Mouse (Mus musculus) intestine, embryonic 16.5 days (tissue): ENCODE data around the gene Heatr3. TPM values are rescaled to one million over a fixed set of nuclear protein-coding genes. Genes with fewer than 3 reads are reported as not detected.

Source experiments
- ATAC-seq: fragments of 200-750 bp; cut with Nextera tagmentation; 2 replicates; pipeline ENCODE4 v1.8.0; 2017; ENCODE audit warnings: moderate TSS enrichment, moderate library complexity
- H3K27ac ChIP-seq: fragments of 300-500 bp; sonication (generic); 2 replicates; pipeline ENCODE4 v1.5.1; 2014; ENCODE audit warnings: mild to moderate bottlenecking, low read length
- H3K27me3 ChIP-seq: fragments of 300-500 bp; sonication (generic); replicated peaks from 2 replicates; pipeline ENCODE4 v1.6.1; 2014; ENCODE audit warnings: low read length, control low read depth, mixed read lengths; ENCODE audit not compliant: control insufficient read depth, insufficient read depth
- H3K36me3 ChIP-seq: fragments of 300-500 bp; sonication (generic); 2 replicates; pipeline ENCODE4 v1.6.1; 2014; ENCODE audit warnings: low read length, control low read depth; ENCODE audit not compliant: control insufficient read depth, insufficient read depth
- H3K4me1 ChIP-seq: fragments of 300-500 bp; sonication (generic); 2 replicates; pipeline ENCODE4 v1.6.1; 2014; ENCODE audit warnings: low read length, control low read depth, mixed read lengths; ENCODE audit not compliant: control insufficient read depth, insufficient read depth
- H3K4me2 ChIP-seq: fragments of 300-500 bp; sonication (generic); 2 replicates; pipeline ENCODE4 v1.6.1; 2014; ENCODE audit warnings: low read depth, low read length, control low read depth
- H3K4me3 ChIP-seq: fragments of 300-500 bp; sonication (generic); 2 replicates; pipeline ENCODE4 v1.5.1; 2014; ENCODE audit warnings: mild to moderate bottlenecking, low read length
- H3K9ac ChIP-seq: fragments of 300-500 bp; sonication (generic); 2 replicates; pipeline ENCODE4 v1.6.1; 2014; ENCODE audit warnings: low read depth, low read length
- H3K9me3 ChIP-seq: fragments of 300-500 bp; sonication (generic); 2 replicates; pipeline ENCODE4 v1.6.1; 2016; ENCODE audit warnings: low read length, control low read depth; ENCODE audit not compliant: control insufficient read depth
- WGBS: fragments of 180-500 bp; shearing (Covaris S2); extraction: QIAGEN DNeasy Blood & Tissue Kit; methylation state at CpG from one replicate; pipeline ENCODE4 v1.1.7; 2014; 5-methylcytosine and 5-hydroxymethylcytosine counted together
- polyA plus RNA-seq: library from polyadenylated mRNA; unstranded; fragments of >200 nt; fragmentation: Nextera tagmentation; extraction: Ambion mirVana; gene quantifications from 2 replicates; pipeline ENCODE4 v1.2.1, GENCODE M21; 2015

Gene Heatr3
- polyA plus RNA-seq, 1 experiment from 2014 or later: 30.1 TPM

GRCm38 (mm10) chr8:88124850-88125249, 12.8 kb upstream of the Heatr3 start:
- peaks cover 8% of the 10 kb centered on the region; the same call in 1 of the 2 replicates for H3K36me3 ChIP-seq
- no peak overlapping the region for H3K9ac ChIP-seq

GRCm38 (mm10) chr8:88129397-88129796, 8.3 kb upstream of the Heatr3 start:
- WGBS: 96% methylated on average over 4 of the region's 4 CpGs
- no peak overlapping the region for H3K27ac ChIP-seq
- ATAC-seq: no peak

More at GRCm38 (mm10) chr8:88124850-88125249, 12.8 kb upstream of the Heatr3 start:
- ATAC-seq: no peak
- H3K27me3 ChIP-seq: no peaks in the 10 kb centered on the region
- H3K4me2 ChIP-seq: no peak overlapping the region
- H3K4me1 ChIP-seq: peaks cover 2% of the 10 kb centered on the region; the same call in 1 of the 2 replicates
- H3K9me3 ChIP-seq: no peaks in the 10 kb centered on the region
- no peak overlapping the region for H3K27ac ChIP-seq
- H3K4me3 ChIP-seq: no peak overlapping the region
- 93% methylated on average over 2 of the region's 2 CpGs for WGBS

DNA sequence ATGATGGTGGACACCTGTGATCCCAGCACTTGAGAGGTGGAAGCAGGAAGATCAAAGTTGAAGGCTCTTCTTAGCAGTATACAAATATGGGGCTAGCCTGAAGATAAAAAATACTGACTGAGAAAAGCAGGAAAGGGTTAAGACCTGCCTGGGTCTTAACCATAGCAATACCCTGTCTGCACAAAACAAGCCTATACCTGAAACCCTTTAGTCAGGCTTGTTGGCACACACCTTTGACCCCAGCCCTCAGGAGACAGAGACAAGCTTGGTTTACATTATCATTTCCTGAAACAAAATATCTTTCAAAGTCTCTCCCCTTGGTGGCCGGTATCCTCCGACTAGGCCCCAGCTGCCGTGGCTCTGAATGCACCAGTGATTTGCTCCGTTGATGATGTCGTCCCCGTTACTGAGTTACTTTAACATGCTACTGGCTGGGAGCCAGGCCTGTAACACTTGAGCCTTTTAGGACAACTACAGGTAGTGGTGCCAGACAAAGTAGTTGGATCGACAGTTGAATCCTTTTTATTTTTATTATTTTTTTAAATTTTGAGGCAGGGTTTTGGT, 6.8 kb upstream of the Heatr3 start:
- ATAC-seq: no peak
- H3K4me3 ChIP-seq: no peak overlapping the region
- H3K27ac ChIP-seq: no peak overlapping the region
- H3K4me1 ChIP-seq: no peaks in the 10 kb centered on the region
- no peaks in the 10 kb centered on the region for H3K9me3 ChIP-seq
- WGBS: 42% methylated on average over 7 of the region's 7 CpGs
- H3K9ac ChIP-seq: no peak overlapping the region
- no peaks in the 10 kb centered on the region for H3K27me3 ChIP-seq
- peaks cover 3% of the 10 kb centered on the region for H3K36me3 ChIP-seq
- no peak overlapping the region for H3K4me2 ChIP-seq

More at GRCm38 (mm10) chr8:88129397-88129796, 8.3 kb upstream of the Heatr3 start:
- H3K4me3 ChIP-seq: no peak overlapping the region
- H3K4me1 ChIP-seq: no peaks in the 10 kb centered on the region
- H3K9me3 ChIP-seq: no peaks in the 10 kb centered on the region
- H3K9ac ChIP-seq: no peak overlapping the region
- H3K36me3 ChIP-seq: peaks cover 3% of the 10 kb centered on the region
- no peaks in the 10 kb centered on the region for H3K27me3 ChIP-seq
- H3K4me2 ChIP-seq: no peak overlapping the region

DNA sequence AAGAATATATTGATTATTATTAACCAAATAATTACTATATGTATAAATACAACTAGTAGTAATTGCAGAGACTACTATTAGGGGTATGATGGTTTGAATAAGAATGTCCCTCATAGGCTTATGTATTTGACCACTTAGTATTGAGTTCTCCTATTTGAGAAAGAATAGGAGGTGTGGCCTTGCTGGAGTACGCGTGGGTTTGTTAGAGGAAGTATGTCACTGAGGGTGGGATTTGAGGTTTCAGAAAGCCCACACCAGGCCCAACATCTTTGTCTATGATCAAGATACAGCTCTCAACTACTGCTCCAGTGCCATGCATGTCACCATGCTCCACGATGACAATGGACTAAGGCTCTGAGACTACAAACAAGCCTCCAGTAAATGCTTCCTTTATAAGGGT, 1.6 kb downstream of the Heatr3 start:
- Histone ChIP-seq H3K27ac (no peak overlapping the region), H3K4me3 (no peak overlapping the region), H3K4me1 (peaks cover 13% of the 10 kb centered on the region), H3K9ac (no peak overlapping the region), H3K36me3 (peaks cover 9% of the 10 kb centered on the region; the same call in 1 of the 2 replicates), H3K27me3 (no peaks in the 10 kb centered on the region), H3K9me3 (no peaks in the 10 kb centered on the region), H3K4me2 (no peak overlapping the region)
- WGBS: 89% methylated on average over 3 of the region's 3 CpGs
- ATAC-seq: no peak

DNA sequence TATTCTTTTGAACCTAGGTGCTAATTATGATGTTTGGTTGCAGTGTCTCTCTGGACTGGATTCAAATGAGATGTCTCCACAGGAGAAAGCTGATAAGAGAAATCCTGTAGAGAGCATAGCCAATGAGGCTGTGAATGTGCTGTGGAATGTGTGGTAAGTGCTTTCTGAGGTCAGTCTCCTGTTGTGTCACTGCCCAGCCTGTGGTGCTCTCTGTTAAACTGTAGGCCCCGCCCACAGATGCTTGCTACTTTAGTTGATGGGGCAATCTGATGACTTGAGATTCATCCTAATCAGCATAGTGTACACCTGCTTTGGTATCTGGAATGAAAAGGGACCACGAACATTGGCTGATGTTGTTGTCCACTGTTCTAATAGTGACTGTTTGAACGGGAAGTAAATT, 4.0 kb downstream of the Heatr3 start:
- ATAC-seq: no peak
- no peak overlapping the region for H3K27ac ChIP-seq

DNA sequence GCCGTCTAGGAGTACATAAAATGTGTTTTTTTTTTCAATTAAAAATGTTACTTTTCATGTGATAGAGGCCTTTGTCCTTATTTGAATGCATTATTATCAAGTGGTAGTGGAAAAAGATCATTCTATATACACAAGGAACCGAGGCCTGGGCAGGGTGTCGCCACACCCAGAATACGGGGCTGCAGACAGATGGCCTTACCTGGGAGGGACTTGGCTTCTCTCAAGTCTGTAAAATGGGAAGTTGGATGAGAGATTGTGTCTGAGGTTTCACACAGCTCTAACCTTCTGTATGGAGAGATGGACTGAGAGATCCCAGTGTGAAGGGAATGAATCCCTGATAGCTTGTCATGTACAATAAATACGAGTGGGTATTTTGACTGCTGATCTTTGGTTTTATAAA, 6.4 kb downstream of the Heatr3 start:
- H3K4me1 ChIP-seq: peaks cover 4% of the 10 kb centered on the region; the same call in 1 of the 2 replicates

More for the DNA sequence above, 4.0 kb downstream of the Heatr3 start:
- no peaks in the 10 kb centered on the region for H3K27me3 ChIP-seq
- no peaks in the 10 kb centered on the region for H3K9me3 ChIP-seq
- peaks cover 9% of the 10 kb centered on the region; the same call in 1 of the 2 replicates for H3K36me3 ChIP-seq
- H3K9ac ChIP-seq: no peak overlapping the region
- no peak overlapping the region for H3K4me2 ChIP-seq
- H3K4me1 ChIP-seq: peaks cover 13% of the 10 kb centered on the region
- H3K4me3 ChIP-seq: no peak overlapping the region
- WGBS: 90% methylated on average over 3 of the region's 3 CpGs

DNA sequence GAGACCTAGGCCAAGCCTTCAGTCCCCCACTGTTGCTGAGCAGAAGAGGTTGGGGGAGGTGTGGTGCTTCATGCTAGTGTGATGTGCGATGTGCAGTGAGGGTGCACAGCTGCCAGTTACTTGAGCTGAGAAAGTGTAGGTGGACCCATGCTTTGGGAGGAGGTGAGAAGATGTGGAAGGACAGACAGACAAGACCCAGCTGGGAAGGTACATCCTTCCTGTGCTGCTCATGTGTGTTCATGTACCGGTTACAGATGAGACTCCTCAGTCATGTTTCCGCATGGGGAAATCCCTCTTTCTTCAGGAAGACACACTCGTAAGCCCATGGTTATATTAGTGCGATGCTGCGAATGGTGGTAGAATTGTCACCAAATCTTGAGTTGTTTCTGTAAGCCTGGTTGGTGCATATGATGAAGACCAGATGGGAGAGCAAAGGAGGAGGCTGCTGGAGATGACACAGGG, 13.3 kb downstream of the Heatr3 start:
- Histone ChIP-seq H3K9ac (no peak overlapping the region), H3K4me2 (no peak overlapping the region), H3K27me3 (no peaks in the 10 kb centered on the region), H3K9me3 (no peaks in the 10 kb centered on the region), H3K27ac (no peak overlapping the region), H3K4me1 (no peaks in the 10 kb centered on the region), H3K36me3 (peaks cover 13% of the 10 kb centered on the region; the same call in 1 of the 2 replicates), H3K4me3 (no peak overlapping the region)
- WGBS: 95% methylated on average over 6 of the region's 6 CpGs
- no peak for ATAC-seq

More for the DNA sequence above, 6.4 kb downstream of the Heatr3 start:
- Histone ChIP-seq H3K9ac (no peak overlapping the region), H3K27me3 (no peaks in the 10 kb centered on the region), H3K9me3 (no peaks in the 10 kb centered on the region), H3K27ac (no peak overlapping the region), H3K4me3 (no peak overlapping the region), H3K36me3 (peaks cover 20% of the 10 kb centered on the region), H3K4me2 (no peak overlapping the region)
- ATAC-seq: no peak
- 86% methylated on average over 5 of the region's 5 CpGs for WGBS

GRCm38 (mm10) chr8:88160237-88160995, 22.8 kb downstream of the Heatr3 start:
- no peak overlapping the region for H3K4me2 ChIP-seq
- H3K36me3 ChIP-seq: peaks cover 6% of the 10 kb centered on the region
- no peak for ATAC-seq
- no peak overlapping the region for H3K4me3 ChIP-seq
- H3K9ac ChIP-seq: no peak overlapping the region
- WGBS: 89% methylated on average over 10 of the region's 10 CpGs
- H3K27ac ChIP-seq: no peak overlapping the region
- no peaks in the 10 kb centered on the region for H3K9me3 ChIP-seq
- H3K27me3 ChIP-seq: no peaks in the 10 kb centered on the region
- no peaks in the 10 kb centered on the region for H3K4me1 ChIP-seq

GRCm38 (mm10) chr8:88161439-88161838, 23.8 kb downstream of the Heatr3 start:
- peaks cover 6% of the 10 kb centered on the region for H3K36me3 ChIP-seq
- no peaks in the 10 kb centered on the region for H3K4me1 ChIP-seq
- WGBS: 73% methylated on average over 5 of the region's 5 CpGs
- ATAC-seq: 0 out of 2 replicates have a peak, but pooled peaks have one; percentile 33
- no peak overlapping the region for H3K27ac ChIP-seq
- no peak overlapping the region for H3K9ac ChIP-seq
- no peaks in the 10 kb centered on the region for H3K27me3 ChIP-seq
- H3K9me3 ChIP-seq: no peaks in the 10 kb centered on the region
- no peak overlapping the region for H3K4me2 ChIP-seq
- H3K4me3 ChIP-seq: no peak overlapping the region
